Mouse (Mus musculus) liver, postnatal 0 days (tissue): Measurements from ENCODE around the gene Tjp1. TPM values are rescaled to one million over a fixed set of nuclear protein-coding genes. Genes with fewer than 3 reads are reported as not detected.

Experiments
- ATAC-seq: fragments of 200-750 bp; cut with Nextera tagmentation; 2 replicates; pipeline ENCODE4 v1.8.0; 2017; ENCODE audit warnings: mild to moderate bottlenecking, moderate library complexity
- DNase-seq: peaks from one replicate; pipeline ENCODE4 v3.0.0-alpha.2; 2016
- H3K27ac ChIP-seq: fragments of 300-500 bp; sonication (generic); 2 replicates; pipeline ENCODE4 v1.5.1; 2014; ENCODE audit warnings: antibody characterized with exemption, moderate library complexity, mild to moderate bottlenecking, low read depth
- H3K27me3 ChIP-seq: fragments of 300-500 bp; sonication (generic); 2 replicates; pipeline ENCODE4 v1.6.1; 2014; ENCODE audit warnings: low read length, control low read depth, mixed read lengths; ENCODE audit not compliant: insufficient read depth
- H3K36me3 ChIP-seq: fragments of 300-500 bp; sonication (generic); replicated peaks from 2 replicates; pipeline ENCODE4 v1.6.1; 2014; ENCODE audit warnings: mild to moderate bottlenecking, control low read depth, low read length, moderate library complexity, mixed read lengths; ENCODE audit not compliant: insufficient read depth
- H3K4me1 ChIP-seq: fragments of 300-500 bp; sonication (generic); 2 replicates; pipeline ENCODE4 v1.6.1; 2014; ENCODE audit warnings: antibody characterized with exemption, mild to moderate bottlenecking, control low read depth; ENCODE audit not compliant: insufficient read depth
- H3K4me2 ChIP-seq: fragments of 300-500 bp; sonication (generic); 2 replicates; pipeline ENCODE4 v1.6.1; 2014; ENCODE audit warnings: low read depth, mild to moderate bottlenecking, low read length, moderate library complexity, mixed read lengths
- H3K4me3 ChIP-seq: fragments of 300-500 bp; sonication (generic); 2 replicates; pipeline ENCODE4 v1.5.1; 2014; ENCODE audit warnings: low read depth, low read length
- H3K9ac ChIP-seq: fragments of 300-500 bp; sonication (generic); replicated peaks from 2 replicates; pipeline ENCODE4 v1.6.1; 2014; ENCODE audit warnings: mild to moderate bottlenecking, moderate library complexity
- H3K9me3 ChIP-seq: fragments of 300-500 bp; sonication (generic); 2 replicates; pipeline ENCODE4 v1.6.1; 2016; ENCODE audit warnings: mild to moderate bottlenecking, control low read depth, low read length, mixed read lengths
- CTCF ChIP-seq: sonication (generic); IDR thresholded peaks from 2 replicates; pipeline ENCODE4 v1.5.1; 2016; ENCODE audit warnings: antibody characterized with exemption, low read depth
- EP300 ChIP-seq: IDR thresholded peaks from 2 replicates; pipeline ENCODE4 v1.6.1; 2016; ENCODE audit warnings: antibody characterized with exemption, low read depth, mild to moderate bottlenecking
- whole genome bisulfite sequencing: fragments of 180-500 bp; shearing (Covaris S2); extraction: QIAGEN DNeasy Blood & Tissue Kit; methylation state at CpG from one replicate; pipeline ENCODE4 v1.1.7; 2014; ENCODE audit not compliant: insufficient replicate concordance; 5-methylcytosine and 5-hydroxymethylcytosine counted together
- polyA plus RNA-seq: library from polyadenylated mRNA; unstranded; fragments of >200 nt; fragmentation: Nextera tagmentation; extraction: Ambion mirVana; gene quantifications from 2 replicates; pipeline ENCODE4 v1.2.1, GENCODE M21; 2015

Tjp1 gene
- polyA plus RNA-seq, 1 experiment from 2014 or later, result 3.8 TPM

DNA sequence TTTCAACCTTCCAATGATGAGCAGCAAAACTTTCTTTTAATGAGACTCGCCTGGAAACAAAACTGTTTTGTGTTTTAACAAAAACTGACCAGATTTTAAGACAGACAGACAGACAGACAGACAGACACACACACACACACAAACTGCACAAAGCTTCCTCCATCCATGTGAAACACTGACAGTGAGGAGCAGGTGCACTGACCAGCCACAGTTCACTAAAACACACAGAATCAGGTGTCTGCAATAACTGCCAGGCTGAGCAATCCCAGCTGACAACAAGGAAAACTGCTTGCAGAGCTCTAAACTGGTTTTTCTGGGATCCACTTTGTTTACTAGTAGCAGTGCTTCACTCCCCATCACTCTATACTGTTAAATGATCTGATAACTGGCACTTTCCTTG lies 171.4 kb downstream of the Tjp1 start:
- H3K9me3 ChIP-seq, result no peaks in the 10 kb centered on the region
- no peak overlapping the region for H3K9ac ChIP-seq
- WGBS, result 59% methylated on average over 1 of the region's 1 CpGs
- no peaks in the 10 kb centered on the region for H3K27me3 ChIP-seq
- ATAC-seq (no peak), DNase-seq (no peak)
- H3K36me3 ChIP-seq, result no peaks in the 10 kb centered on the region
- H3K27ac ChIP-seq, result no peak overlapping the region
- H3K4me1 ChIP-seq, result peaks cover 11% of the 10 kb centered on the region; the same call in 1 of the 2 replicates
- no peak overlapping the region for H3K4me2 ChIP-seq
- H3K4me3 ChIP-seq, result no peak overlapping the region
- TF ChIP-seq EP300, result no peak

GRCm38 (mm10) chr7:65354908-65355307 lies 172.7 kb downstream of the Tjp1 start:
- no peak for TF ChIP-seq EP300
- TF ChIP-seq CTCF, result no peak
- ATAC-seq (no peak), DNase-seq (no peak)
- Histone ChIP-seq H3K36me3 (no peaks in the 10 kb centered on the region), H3K4me1 (peaks cover 7% of the 10 kb centered on the region; the same call in 1 of the 2 replicates), H3K4me2 (no peak overlapping the region), H3K9me3 (no peaks in the 10 kb centered on the region), H3K4me3 (no peak overlapping the region), H3K27ac (no peak overlapping the region), H3K27me3 (no peaks in the 10 kb centered on the region), H3K9ac (no peak overlapping the region)
- WGBS, result 18% methylated on average over 2 of the region's 2 CpGs

- no peak overlapping the region for H3K9ac ChIP-seq
- no peaks in the 10 kb centered on the region; the same call in 1 of the 2 replicates for H3K4me1 ChIP-seq
- DNase-seq (no peak), ATAC-seq (peak; percentile 65)
- no peaks in the 10 kb centered on the region for H3K36me3 ChIP-seq
- H3K4me2 ChIP-seq, result no peak overlapping the region
- H3K4me3 ChIP-seq, result no peak overlapping the region
- H3K27me3 ChIP-seq, result no peaks in the 10 kb centered on the region
- H3K27ac ChIP-seq, result no peak overlapping the region
- WGBS, result 52% methylated on average over 4 of the region's 4 CpGs
- TF ChIP-seq CTCF (no peak), EP300 (no peak)
- no peaks in the 10 kb centered on the region for H3K9me3 ChIP-seq
These were observed 177.1 kb downstream of the Tjp1 start for GRCm38 (mm10) chr7:65350348-65351079.

DNA sequence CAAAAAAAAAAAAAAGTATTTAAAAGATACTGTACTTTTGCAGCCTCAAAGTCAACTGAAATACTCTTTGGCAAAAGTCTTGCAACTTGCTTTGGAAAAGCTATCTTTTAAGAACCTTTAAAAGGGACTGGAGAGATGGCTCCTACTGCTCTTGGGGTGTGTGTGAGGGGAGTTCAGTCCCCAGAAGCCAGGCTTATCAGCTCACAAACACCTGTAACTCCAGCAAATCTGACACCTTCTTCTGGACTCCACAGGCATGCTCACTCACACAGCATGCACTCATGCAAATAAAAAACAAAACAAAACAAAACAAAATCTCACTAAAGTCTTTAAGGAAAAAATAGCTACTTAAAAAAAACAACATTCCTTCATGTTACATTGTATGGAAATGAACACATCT lies 179.0 kb downstream of the Tjp1 start:
- Histone ChIP-seq H3K4me2 (no peak overlapping the region), H3K36me3 (no peaks in the 10 kb centered on the region), H3K9ac (no peak overlapping the region), H3K27me3 (no peaks in the 10 kb centered on the region), H3K4me3 (no peak overlapping the region), H3K4me1 (no peaks in the 10 kb centered on the region; the same call in 1 of the 2 replicates), H3K9me3 (no peaks in the 10 kb centered on the region), H3K27ac (no peak overlapping the region)
- TF ChIP-seq EP300, result no peak
- TF ChIP-seq CTCF, result no peak
- ATAC-seq (no peak), DNase-seq (no peak)

GRCm38 (mm10) chr7:65345314-65345713 lies 182.3 kb downstream of the Tjp1 start:
- no peak overlapping the region for H3K4me2 ChIP-seq
- ATAC-seq, result no peak
- no peaks in the 10 kb centered on the region for H3K9me3 ChIP-seq
- H3K27me3 ChIP-seq, result no peaks in the 10 kb centered on the region
- no peak overlapping the region for H3K27ac ChIP-seq
- TF ChIP-seq EP300 (no peak), CTCF (no peak)
- no peaks in the 10 kb centered on the region for H3K36me3 ChIP-seq
- 77% methylated on average over 3 of the region's 3 CpGs for WGBS
- no peak overlapping the region for H3K9ac ChIP-seq
- H3K4me3 ChIP-seq, result no peak overlapping the region
- no peak for DNase-seq
- H3K4me1 ChIP-seq, result no peaks in the 10 kb centered on the region; the same call in 1 of the 2 replicates

- no peak overlapping the region for H3K9ac ChIP-seq
- WGBS, result 54% methylated on average over 7 of the region's 7 CpGs
- H3K4me2 ChIP-seq, result no peak overlapping the region
- H3K27me3 ChIP-seq, result no peaks in the 10 kb centered on the region
- ATAC-seq (peak; percentile 94), DNase-seq (no peak)
- H3K36me3 ChIP-seq, result peaks cover 13% of the 10 kb centered on the region
- peaks cover 4% of the 10 kb centered on the region for H3K4me1 ChIP-seq
- H3K27ac ChIP-seq, result peak overlapping the region; percentile 73
- peak; percentile 29; the same call in 1 of the 2 replicates for TF ChIP-seq EP300
- TF ChIP-seq CTCF, result no peak
- H3K4me3 ChIP-seq, result no peak overlapping the region
- no peaks in the 10 kb centered on the region for H3K9me3 ChIP-seq
These were observed 189.9 kb downstream of the Tjp1 start for GRCm38 (mm10) chr7:65337581-65338270.
